Mouse (Mus musculus) adrenal gland, postnatal 10 days (tissue): ENCODE measurements around the gene D630045J12Rik. TPM values are rescaled to one million over a fixed set of nuclear protein-coding genes. Genes with fewer than 3 reads are reported as not detected.
A peak's percentile ranks its signal among the peaks of the same experiment; 100 is the strongest.

Experiments
- DNase-seq: peaks from one replicate; pipeline ENCODE4 v3.0.0; 2021; ENCODE audit warnings: mixed read lengths
- total RNA-seq, 2 experiments: library from RNA; stranded (reverse); gene quantifications; 2 replicates each; pipeline ENCODE4 v1.2.3; 2021

Gene D630045J12Rik
- total RNA-seq, 2 experiments from 2014 or later: 4.1 to 5.1 TPM

- peak; percentile 85 for DNase-seq
Observed at GRCm38 (mm10) chr6:38131801-38132231, 122.0 kb downstream of the D630045J12Rik start.

GRCm38 (mm10) chr6:38129883-38130282 is 123.9 kb downstream of the D630045J12Rik start:
- no peak for DNase-seq

DNA sequence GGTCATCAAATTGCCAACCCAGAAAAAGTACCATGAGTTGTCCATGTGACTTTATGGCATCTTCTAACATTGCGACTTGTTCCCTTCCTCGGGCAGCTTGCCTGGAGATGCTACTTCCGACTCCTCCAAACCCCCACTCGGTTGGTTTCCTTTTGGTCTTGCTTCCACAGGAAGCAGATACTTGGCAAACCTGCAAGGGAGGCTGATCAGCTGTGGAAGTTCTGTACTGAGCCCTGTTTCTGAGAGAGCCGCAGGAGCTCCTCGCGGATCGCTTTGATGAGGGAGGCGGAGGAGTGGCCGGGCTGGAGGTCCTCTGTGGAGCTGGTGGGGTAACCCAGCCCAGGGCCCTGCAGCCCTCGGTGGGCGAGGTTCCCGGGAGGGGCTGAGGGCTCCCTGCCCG is 125.7 kb downstream of the D630045J12Rik start:
- DNase-seq: no peak

GRCm38 (mm10) chr6:38125462-38125861 is 128.3 kb downstream of the D630045J12Rik start:
- no peak for DNase-seq

- DNase-seq: no peak
Observed at GRCm38 (mm10) chr6:38124882-38125281, 128.9 kb downstream of the D630045J12Rik start.

DNA sequence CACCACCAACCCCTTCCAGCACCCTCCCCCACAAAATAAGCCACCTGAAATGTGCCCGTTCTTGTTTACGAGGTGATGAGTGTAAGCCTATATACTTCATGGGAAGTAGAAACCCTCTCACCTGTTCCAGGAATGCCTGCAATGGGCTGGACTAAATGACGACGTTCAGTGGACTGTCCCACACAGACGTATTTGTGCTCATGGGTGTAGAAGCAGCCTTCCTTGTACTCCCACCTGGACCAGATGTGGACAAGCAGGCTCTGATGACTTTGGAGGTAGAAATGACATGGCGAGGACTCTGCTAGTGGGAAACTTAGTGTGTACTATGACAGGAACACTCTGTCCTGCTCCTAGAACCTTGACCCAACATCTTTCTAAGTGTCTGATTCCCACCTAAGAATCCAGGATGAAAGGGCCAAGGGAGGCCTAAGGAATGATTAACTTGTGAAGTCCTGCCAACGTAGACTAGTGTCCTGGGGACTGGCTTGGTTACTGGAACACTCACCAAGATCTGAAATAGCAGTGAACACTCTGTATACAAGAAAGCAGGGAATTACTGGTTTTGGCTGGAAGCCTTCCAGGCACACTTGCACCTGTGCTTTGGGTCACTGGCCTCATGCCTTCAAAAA is 129.5 kb downstream of the D630045J12Rik start, which contains the start of gene Atp6v0a4:
Atp6v0a4 (minus strand) TSS at position 380 of the 629 bp plus-strand sequence.
- no peak for DNase-seq

DNA sequence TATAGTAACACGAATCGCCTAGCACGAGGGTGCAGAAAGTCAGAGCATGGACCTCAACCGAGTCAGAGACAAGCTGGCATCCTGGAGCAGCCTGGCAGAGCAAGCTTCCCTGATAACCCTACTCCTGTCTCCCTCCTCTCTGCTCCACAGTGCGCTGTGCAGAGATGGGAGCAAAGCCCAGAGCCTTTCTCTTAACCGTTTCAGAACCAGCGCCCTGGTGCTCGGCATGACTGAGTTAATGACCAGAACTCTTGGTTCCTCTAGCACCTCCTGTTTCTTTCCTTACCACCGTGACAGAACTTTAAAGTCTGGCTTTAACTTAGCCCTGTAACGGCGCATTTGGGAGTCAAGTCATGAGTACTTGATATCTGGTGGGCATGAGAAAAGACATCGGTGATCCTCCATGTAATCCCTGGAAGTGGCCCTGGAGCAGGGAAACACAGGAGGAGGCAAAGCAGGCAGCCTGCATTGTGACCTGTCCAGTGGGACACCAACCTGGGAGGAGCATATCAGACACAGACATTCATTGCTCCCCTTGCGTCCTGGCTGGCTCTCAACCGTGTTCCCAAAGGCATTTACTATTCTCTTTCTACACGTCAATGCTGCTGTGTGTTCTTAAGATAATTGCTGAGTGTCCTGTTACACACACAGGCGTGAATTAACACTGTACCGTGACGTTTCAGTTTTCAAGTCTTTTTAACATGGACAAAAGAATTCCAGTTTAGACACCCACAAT is 130.2 kb downstream of the D630045J12Rik start:
- DNase-seq: no peak

DNA sequence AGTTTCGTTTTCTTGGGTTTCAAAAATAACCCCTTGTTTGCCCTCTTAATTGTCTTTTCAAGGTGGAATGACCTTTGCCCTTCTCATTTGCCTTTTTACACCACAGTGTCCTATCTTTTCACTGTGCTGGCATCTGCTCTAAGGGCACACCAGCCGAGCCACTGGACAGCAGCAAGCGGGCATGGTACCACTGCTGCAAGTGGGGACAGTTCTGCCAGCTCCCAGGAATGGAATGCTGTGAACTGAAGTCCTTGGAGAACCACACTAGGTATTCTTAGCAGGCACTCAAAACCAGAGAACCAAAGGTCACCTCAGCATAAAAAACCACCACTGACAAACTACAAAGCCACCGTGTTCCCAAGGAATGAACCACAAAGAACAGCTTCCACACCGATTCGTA is 131.0 kb downstream of the D630045J12Rik start:
- DNase-seq: peak; percentile 25

GRCm38 (mm10) chr6:38121843-38122242 is 132.0 kb downstream of the D630045J12Rik start:
- DNase-seq: no peak

DNA sequence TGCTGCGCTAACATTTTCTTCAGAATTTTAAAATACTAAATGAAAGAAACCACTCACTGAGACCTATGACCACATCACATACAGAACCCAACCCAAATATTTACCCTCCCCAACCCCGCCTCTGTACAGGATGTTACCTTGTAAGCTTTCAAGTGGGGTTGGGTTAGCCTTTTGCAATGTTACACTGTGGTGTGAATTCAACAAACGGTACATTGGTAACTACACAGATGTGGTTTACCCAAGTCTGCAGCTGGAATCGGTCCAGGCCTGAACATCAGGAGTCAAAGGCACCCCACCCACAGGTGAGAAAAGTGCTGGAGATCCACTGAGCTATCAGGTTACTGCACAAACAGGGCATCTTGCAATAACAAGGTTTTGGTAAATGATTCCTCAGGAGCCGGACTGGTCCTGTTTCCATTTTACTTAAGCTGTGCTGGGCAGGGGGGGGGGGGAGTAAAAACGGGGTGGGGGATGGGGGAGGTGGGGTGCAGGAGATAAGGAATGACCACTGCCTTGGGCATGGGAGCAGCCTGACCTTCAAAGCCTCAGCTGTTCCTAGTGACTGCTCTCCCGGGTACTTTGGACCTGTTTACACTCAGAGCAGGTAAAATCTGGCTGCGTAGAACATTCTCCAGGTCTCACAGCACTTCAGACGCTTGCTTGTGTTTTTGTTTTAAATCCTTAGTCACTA is 133.0 kb downstream of the D630045J12Rik start:
- DNase-seq: no peak

DNA sequence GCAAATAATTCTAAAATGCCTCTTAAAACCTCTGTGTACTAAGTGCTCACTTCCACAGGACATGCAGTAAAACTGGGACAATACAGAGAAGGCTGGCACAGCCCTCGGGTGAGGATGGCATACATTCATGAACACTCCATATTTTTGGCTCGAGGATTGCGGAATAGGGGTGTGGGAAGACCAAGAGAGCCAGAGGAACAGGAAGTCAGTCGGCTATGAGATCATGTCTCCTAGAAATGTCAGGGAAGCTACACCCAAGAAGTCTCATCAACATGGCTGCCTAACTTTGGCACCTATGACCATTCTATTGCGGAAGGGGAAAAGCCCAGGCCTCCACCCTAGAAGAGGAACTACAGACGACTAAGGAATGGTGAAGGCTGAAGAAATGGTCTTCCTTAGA is 135.5 kb downstream of the D630045J12Rik start:
- no peak for DNase-seq

GRCm38 (mm10) chr6:38116107-38116770 is 137.6 kb downstream of the D630045J12Rik start:
- no peak for DNase-seq

DNA sequence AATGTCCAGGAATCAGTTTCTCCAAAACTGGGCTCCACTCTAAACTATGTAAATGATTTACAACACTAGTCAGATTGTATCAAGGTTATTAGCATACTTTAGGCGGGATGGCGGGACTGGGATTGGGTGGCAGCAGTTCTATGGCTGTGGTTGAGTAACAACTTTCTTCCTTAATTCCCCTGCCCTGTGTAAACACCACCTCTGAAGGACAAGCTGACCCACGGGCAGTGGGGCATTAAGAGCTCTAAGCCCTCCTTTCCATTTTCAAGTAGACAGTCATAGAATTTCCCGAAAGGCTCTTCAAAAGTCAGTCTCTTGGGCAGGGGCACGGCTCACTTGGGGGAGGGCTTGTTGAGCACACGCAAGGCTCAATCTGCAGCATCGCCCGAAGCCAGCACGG is 142.9 kb downstream of the D630045J12Rik start:
- DNase-seq: no peak

GRCm38 (mm10) chr6:38109871-38110270 is 143.9 kb downstream of the D630045J12Rik start:
- DNase-seq: no peak

- DNase-seq: no peak
Observed at GRCm38 (mm10) chr6:38109160-38109795, 144.5 kb downstream of the D630045J12Rik start, which contains the start of gene Tmem213. Gene Tmem213, plus strand, starts transcription at chr6:38109255.

- DNase-seq: no peak
Observed at GRCm38 (mm10) chr6:38108449-38108848, 145.4 kb downstream of the D630045J12Rik start.

DNA sequence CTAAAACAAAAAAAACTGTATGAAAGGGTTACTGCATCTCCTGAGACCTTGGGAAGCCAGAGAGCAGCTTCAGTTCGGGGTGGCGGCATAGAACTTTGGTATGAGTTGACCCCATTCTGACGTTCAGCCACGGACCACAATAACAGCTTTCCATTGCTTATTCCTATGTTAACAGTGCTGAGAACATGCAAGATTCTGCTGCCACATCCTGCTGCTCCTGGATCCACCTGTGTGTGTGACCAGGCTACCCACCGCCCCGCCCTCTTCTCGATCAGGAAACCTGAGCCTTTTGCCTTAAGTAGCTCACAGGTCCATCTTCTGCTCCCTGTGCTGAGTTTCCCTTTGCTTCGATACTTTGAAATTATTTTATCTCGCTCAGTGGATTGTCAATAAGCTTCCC is 147.9 kb downstream of the D630045J12Rik start:
- DNase-seq: no peak

GRCm38 (mm10) chr6:38103775-38104174 is 150.0 kb downstream of the D630045J12Rik start:
- DNase-seq: no peak

- DNase-seq: no peak
Observed at GRCm38 (mm10) chr6:38102216-38102795, 151.5 kb downstream of the D630045J12Rik start.

- DNase-seq: no peak
Observed at GRCm38 (mm10) chr6:38096961-38097370, 156.8 kb downstream of the D630045J12Rik start.

- DNase-seq: no peak
Observed at GRCm38 (mm10) chr6:38094701-38095100, 159.1 kb downstream of the D630045J12Rik start.
